16 mouse cellular contexts compared by ENCODE assay signal in genomic region chr13:70475366-70475765, GRCm38 (mm10).
DNase-seq lines count a peak whose midpoint lies in the region; ATAC-seq and TF ChIP-seq lines count a peak whose summit lies in the region.
"Had no signal": no experiment of that assay in that cellular context is flagged by ENCODE, and none has a peak within 500 bp of the region (broad histone marks: within the 10 kb centered on the region; RNA-seq: fewer than 3 reads in every experiment).

No protein-coding gene starts in this region.

- no peak for TF ChIP-seq CTCF in cerebellum, adult 2 months (IDR thresholded peaks at IDR 0.05; ENCODE audit: borderline replicate concordance, insufficient read depth, low read depth, low read length)

- DNase-seq in left cerebral cortex, adult 18-20 months (ENCODE audit: low spot score in 2 of 2) = peak; percentile 16 to 37
- no peak for DNase-seq in left cerebral cortex, postnatal 14 days (ENCODE audit: low spot score in 2 of 2)
- DNase-seq in brain, adult 2 months (ENCODE audit: low read depth, low spot score) = peak; percentile 63
- DNase-seq in cerebellum, adult 2 months = peak; percentile 56 to 72
- DNase-seq in layer of hippocampus, adult 18-20 months (ENCODE audit: low spot score in 2 of 2) = peak; percentile 55 to 77
- no peak for DNase-seq in gastrocnemius, postnatal 36 days
- DNase-seq in lung, postnatal 25 days (ENCODE audit: low spot score) = no peak
- DNase-seq: B cell, adult 2 months; kidney, adult 11 months; kidney, postnatal 14 days; lung, postnatal 10 days had no signal

- no peak for ATAC-seq in activated CD4-positive, CD25-positive, alpha-beta regulatory T cell, adult 4 months
- ATAC-seq: liver, embryonic 12.5 days had no signal

- no peaks in the 10 kb centered on the region for H3K4me1 ChIP-seq in cerebellum, adult 2 months (ENCODE audit: control insufficient read depth, insufficient read depth, low read length)
- H3K4me1 ChIP-seq: forebrain, embryonic 10.5 days; hindbrain, embryonic 13.5 days; liver, embryonic 12.5 days had no signal

- no peak overlapping the region for H3K4me3 ChIP-seq in cerebellum, adult 2 months (replicated peaks; ENCODE audit: insufficient read depth, low read depth, low read length)
- H3K4me3 ChIP-seq: forebrain, embryonic 10.5 days; hindbrain, embryonic 13.5 days; liver, embryonic 12.5 days; myocyte had no signal

- H3K27me3 ChIP-seq in cerebellum, adult 2 months (ENCODE audit: control insufficient read depth, insufficient read depth, low read length) = no peaks in the 10 kb centered on the region
- H3K27me3 ChIP-seq: hindbrain, embryonic 13.5 days; liver, embryonic 12.5 days had no signal

- intact Hi-C loops in left cerebral cortex, postnatal 14 days (cut with DNase I) = no loop called here
- intact Hi-C loops in gastrocnemius, postnatal 36 days (cut with DNase I) = no loop called here

- no peak overlapping the region for H3K27ac ChIP-seq in cerebellum, adult 2 months (ENCODE audit: insufficient read depth, low read length)
- H3K27ac ChIP-seq: forebrain, embryonic 10.5 days; hindbrain, embryonic 13.5 days; liver, embryonic 12.5 days had no signal

- WGBS in cerebellum, adult 2 months = 8% methylated on average over 2 of the region's 2 CpGs

- no peak for TF ChIP-seq POLR2A in cerebellum, adult 2 months (IDR thresholded peaks at IDR 0.05; ENCODE audit: borderline replicate concordance, insufficient read depth, low read length)

Comparison
In these comparisons a context has a peak if more than half of its experiments do, and no peak if none do; other contexts are left out.
1. DNase-seq: peak in left cerebral cortex, adult 18-20 months (2 of 2), brain, adult 2 months (single experiment), cerebellum, adult 2 months (2 of 2) and layer of hippocampus, adult 18-20 months (2 of 2); none in left cerebral cortex, postnatal 14 days (0 of 2), gastrocnemius, postnatal 36 days (0 of 2) and lung, postnatal 25 days (single experiment).